8 mouse cellular contexts compared by ENCODE assay signal in genomic region chr10:121419640-121420470, GRCm38 (mm10). TPM values are rescaled to one million over a fixed set of nuclear protein-coding genes. Genes with fewer than 3 reads are reported as not detected.
DNase-seq lines count a peak whose midpoint lies in the region; ATAC-seq and TF ChIP-seq lines count a peak whose summit lies in the region.

No protein-coding gene starts in this region.

- H3K79me2 ChIP-seq in myocyte (ENCODE audit: control insufficient read depth, insufficient read depth) = peaks cover 6% of the 10 kb centered on the region

- ATAC-seq in midbrain, embryonic 15.5 days (replicated peaks) = no peak
- peak; percentile 80 for ATAC-seq in embryonic facial prominence, embryonic 15.5 days (ENCODE audit: insufficient number of reproducible peaks, low FRiP score, low TSS enrichment, low read depth)
- peak; percentile 36 for ATAC-seq in limb, embryonic 14.5 days (ENCODE audit: low FRiP score, low read depth)

- H3K36me3 ChIP-seq in midbrain, embryonic 10.5 days = 0 out of 2 replicates have a peak, but pooled peaks cover 3% of the 10 kb centered on the region
- no peaks in the 10 kb centered on the region for H3K36me3 ChIP-seq in midbrain, embryonic 15.5 days (replicated peaks)
- peaks cover 13% of the 10 kb centered on the region for H3K36me3 ChIP-seq in embryonic facial prominence, embryonic 15.5 days
- H3K36me3 ChIP-seq in limb, embryonic 14.5 days (ENCODE audit: control insufficient read depth, insufficient read depth, low read length) = peaks cover 24% of the 10 kb centered on the region
- peaks cover 3% of the 10 kb centered on the region for H3K36me3 ChIP-seq in myocyte (ENCODE audit: control insufficient read depth, insufficient read depth)

- peaks cover 53% of the 10 kb centered on the region for H3K4me1 ChIP-seq in midbrain, embryonic 10.5 days
- peaks cover 21% of the 10 kb centered on the region for H3K4me1 ChIP-seq in midbrain, embryonic 15.5 days
- peaks cover 25% of the 10 kb centered on the region for H3K4me1 ChIP-seq in embryonic facial prominence, embryonic 15.5 days
- peaks cover 29% of the 10 kb centered on the region for H3K4me1 ChIP-seq in limb, embryonic 14.5 days (ENCODE audit: control insufficient read depth, insufficient read depth, low read length)

- TF ChIP-seq POLR2A in limb, embryonic 14.5 days (IDR thresholded peaks at IDR 0.05; ENCODE audit: borderline replicate concordance, extremely low read depth, insufficient read depth, insufficient read length) = no peak
- TF ChIP-seq POLR2A in myocyte (IDR thresholded peaks at IDR 0.05; ENCODE audit: insufficient read length, low read depth) = peak; percentile 10

- peak overlapping the region; percentile 55 for H3K27ac ChIP-seq in midbrain, embryonic 10.5 days (replicated peaks)
- H3K27ac ChIP-seq in midbrain, embryonic 15.5 days = no peak overlapping the region
- H3K27ac ChIP-seq in embryonic facial prominence, embryonic 15.5 days (replicated peaks) = peak overlapping the region; percentile 45
- H3K27ac ChIP-seq in limb, embryonic 14.5 days (replicated peaks; ENCODE audit: low read depth, low read length) = no peak overlapping the region

- WGBS in midbrain, embryonic 10.5 days = 78% methylated on average over 22 of the region's 22 CpGs
- WGBS in midbrain, embryonic 15.5 days = 73% methylated on average over 22 of the region's 22 CpGs
- WGBS in embryonic facial prominence, embryonic 15.5 days = 51% methylated on average over 22 of the region's 22 CpGs
- 47% methylated on average over 20 of the region's 22 CpGs for WGBS in limb, embryonic 14.5 days

- H3K9ac ChIP-seq in midbrain, embryonic 15.5 days = no peak overlapping the region
- no peak overlapping the region for H3K9ac ChIP-seq in embryonic facial prominence, embryonic 15.5 days
- no peak overlapping the region for H3K9ac ChIP-seq in limb, embryonic 14.5 days (ENCODE audit: low read depth, low read length, severe bottlenecking)

- intact Hi-C loops in left cerebral cortex, postnatal 25 days (cut with DNase I) = no loop called here

- no peaks in the 10 kb centered on the region for H3K27me3 ChIP-seq in midbrain, embryonic 10.5 days (ENCODE audit: low read depth, poor library complexity, severe bottlenecking)
- H3K27me3 ChIP-seq in midbrain, embryonic 15.5 days (replicated peaks) = no peaks in the 10 kb centered on the region
- no peaks in the 10 kb centered on the region for H3K27me3 ChIP-seq in embryonic facial prominence, embryonic 15.5 days
- no peaks in the 10 kb centered on the region for H3K27me3 ChIP-seq in limb, embryonic 14.5 days (ENCODE audit: control insufficient read depth, insufficient read depth, low read length)
- H3K27me3 ChIP-seq in myocyte (ENCODE audit: control insufficient read depth, insufficient read depth, insufficient read length) = no peaks in the 10 kb centered on the region

- H3ac ChIP-seq in myocyte (ENCODE audit: control insufficient read depth, insufficient read length) = no peak overlapping the region

- H3K4me2 ChIP-seq in midbrain, embryonic 15.5 days = no peak overlapping the region
- H3K4me2 ChIP-seq in embryonic facial prominence, embryonic 15.5 days (replicated peaks) = no peak overlapping the region
- H3K4me2 ChIP-seq in limb, embryonic 14.5 days (replicated peaks; ENCODE audit: low read depth, low read length, severe bottlenecking) = no peak overlapping the region
- H3K4me2 ChIP-seq in myocyte (ENCODE audit: low read depth) = peak overlapping the region; percentile 56

- no peak for DNase-seq in midbrain, embryonic 10.5 days (ENCODE audit: low spot score)
- peak; percentile 31 for DNase-seq in limb, embryonic 14.5 days (ENCODE audit: low spot score)
- DNase-seq in cerebellum, adult 8-10 months = no peak
- DNase-seq in left cerebral cortex, postnatal 25 days (ENCODE audit: low spot score in 2 of 2) = no peak
- DNase-seq in ovary, adult 18-20 months (ENCODE audit: low spot score) = no peak

- H3K9me3 ChIP-seq in midbrain, embryonic 10.5 days (replicated peaks) = no peaks in the 10 kb centered on the region
- H3K9me3 ChIP-seq in midbrain, embryonic 15.5 days = no peaks in the 10 kb centered on the region
- H3K9me3 ChIP-seq in embryonic facial prominence, embryonic 15.5 days (replicated peaks) = no peaks in the 10 kb centered on the region
- no peaks in the 10 kb centered on the region for H3K9me3 ChIP-seq in limb, embryonic 14.5 days (ENCODE audit: control insufficient read depth, low read length)

- H3K4me3 ChIP-seq in midbrain, embryonic 10.5 days = no peak overlapping the region
- no peak overlapping the region for H3K4me3 ChIP-seq in midbrain, embryonic 15.5 days
- H3K4me3 ChIP-seq in embryonic facial prominence, embryonic 15.5 days (replicated peaks) = no peak overlapping the region
- no peak overlapping the region for H3K4me3 ChIP-seq in limb, embryonic 14.5 days (replicated peaks; ENCODE audit: low read length)
- no peak overlapping the region for H3K4me3 ChIP-seq in myocyte

TF ChIP-seq in myocyte, 11 proteins besides CTCF, POLR2A, EP300 and RAD21:
- peak in 2 of 3 experiments; percentile 83 to 90 for TF ChIP-seq MYOG (IDR thresholded peaks at IDR 0.05; ENCODE audit: control insufficient read depth in 1 of 3, insufficient read depth in 1 of 3, insufficient read length in 2 of 3, low read depth in 2 of 3)
- no peak for TF ChIP-seq REST (IDR thresholded peaks at IDR 0.05; ENCODE audit: insufficient read depth, insufficient read length)
- peak; percentile 73 for TF ChIP-seq TCF12 (IDR thresholded peaks at IDR 0.05; ENCODE audit: insufficient read depth, poor library complexity, severe bottlenecking)
- no peak for TF ChIP-seq CEBPB (IDR thresholded peaks at IDR 0.05; ENCODE audit: insufficient read depth, poor library complexity, severe bottlenecking)
- no peak for TF ChIP-seq USF1 (IDR thresholded peaks at IDR 0.05; ENCODE audit: low read depth)
- no peak for TF ChIP-seq POLR2AphosphoS2 (IDR thresholded peaks at IDR 0.05; ENCODE audit: insufficient read length, low read depth)
- peak in 2 of 3 experiments; percentile 73 to 93 for TF ChIP-seq MYOD1 (IDR thresholded peaks at IDR 0.05; ENCODE audit: control insufficient read depth in 1 of 3, insufficient read length in 2 of 3, low read depth in 2 of 3)

RNA-seq across cellular contexts. Expression of gene Gns, which starts 55.0 kb away (rescaled TPM):
- 35.8 and 36.4 TPM in 2 replicates for polyA plus RNA-seq in midbrain, embryonic 10.5 days (2016; fragmentation: Nextera tagmentation; extraction: Ambion mirVana)
- 38.8 and 40.7 TPM in 2 replicates for polyA plus RNA-seq in midbrain, embryonic 15.5 days (2015; fragmentation: Nextera tagmentation; extraction: Ambion mirVana)
- polyA plus RNA-seq in embryonic facial prominence, embryonic 15.5 days (2015; fragmentation: Nextera tagmentation; extraction: Ambion mirVana) = 51.3 and 52.1 TPM in 2 replicates
- polyA plus RNA-seq in limb, embryonic 14.5 days (2012; rRNA removed) = 41.6 and 45.6 TPM in 2 replicates
- 62.0 and 66.6 TPM in 2 replicates for polyA plus RNA-seq in limb, embryonic 14.5 days (2014; fragmentation: Nextera tagmentation; extraction: Ambion mirVana)
- 81.4 TPM for polyA plus RNA-seq in myocyte (2012; fragmentation: generic; extraction: Trizol)
- 10 to 100 TPM; 75.9 to 80.6 TPM for total RNA-seq in left cerebral cortex, postnatal 25 days (2021)

RNA-seq across cellular contexts. Expression of gene Rassf3, which starts 56.3 kb away (rescaled TPM):
- 7.2 and 7.8 TPM in 2 replicates for polyA plus RNA-seq in midbrain, embryonic 10.5 days (2016; fragmentation: Nextera tagmentation; extraction: Ambion mirVana)
- polyA plus RNA-seq in midbrain, embryonic 15.5 days (2015; fragmentation: Nextera tagmentation; extraction: Ambion mirVana) = 4.2 and 4.4 TPM in 2 replicates
- polyA plus RNA-seq in embryonic facial prominence, embryonic 15.5 days (2015; fragmentation: Nextera tagmentation; extraction: Ambion mirVana) = 20.3 and 21.0 TPM in 2 replicates
- 22.3 and 23.2 TPM in 2 replicates for polyA plus RNA-seq in limb, embryonic 14.5 days (2012; rRNA removed)
- polyA plus RNA-seq in limb, embryonic 14.5 days (2014; fragmentation: Nextera tagmentation; extraction: Ambion mirVana) = 19.4 and 20.7 TPM in 2 replicates
- 32.3 TPM for polyA plus RNA-seq in myocyte (2012; fragmentation: generic; extraction: Trizol)
- total RNA-seq in left cerebral cortex, postnatal 25 days (2021) = 10 to 100 TPM; 30.4 to 37.3 TPM

Comparison
In these comparisons a context has a peak if more than half of its experiments do, and no peak if none do; other contexts are left out.
1. H3K27ac ChIP-seq: peak in midbrain, embryonic 10.5 days (single experiment) and embryonic facial prominence, embryonic 15.5 days (single experiment); none in midbrain, embryonic 15.5 days (single experiment) and limb, embryonic 14.5 days (single experiment).